Mouse (Mus musculus) CH12.LX (cell line): ENCODE data around the gene Dlg2. TPM values are rescaled to one million over a fixed set of nuclear protein-coding genes. Genes with fewer than 3 reads are reported as not detected.

Source experiments
- DNase-seq: peaks from one replicate; pipeline ENCODE4 v3.0.0-alpha.2; 2013; ENCODE audit errors: extremely low read depth
- H3K27ac ChIP-seq: 2 replicates; pipeline ENCODE4 v1.5.1; 2012; ENCODE audit warnings: low read depth, mild to moderate bottlenecking, control low read depth, moderate library complexity; ENCODE audit not compliant: insufficient read depth
- H3K27me3 ChIP-seq: replicated peaks from 2 replicates; pipeline ENCODE3; 2012; ENCODE audit warnings: inconsistent platforms
- H3K36me3 ChIP-seq, 2 experiments: replicated peaks in 1 of 2; 2 replicates each; pipeline versions ENCODE3 to v1.6.1; 2012; ENCODE audit warnings: inconsistent platforms in 1 of 2, low read length in 1 of 2, mild to moderate bottlenecking in 1 of 2, mixed read lengths in 1 of 2, moderate library complexity in 1 of 2; ENCODE audit not compliant: control insufficient read depth in 1 of 2, insufficient read depth in 1 of 2
- H3K4me1 ChIP-seq, 2 experiments: 2 replicates each; pipeline ENCODE4 v1.6.1; 2012; ENCODE audit warnings: inconsistent platforms in 1 of 2, moderate library complexity in 1 of 2; ENCODE audit not compliant: insufficient read depth in 2 of 2, control insufficient read depth in 1 of 2
- H3K4me2 ChIP-seq: 2 replicates; pipeline ENCODE4 v1.6.1; 2012; ENCODE audit warnings: low read depth, mild to moderate bottlenecking, control low read depth; ENCODE audit not compliant: poor library complexity, insufficient read depth, severe bottlenecking
- H3K4me3 ChIP-seq, 3 experiments: fragments of 150-350 bp in 1 of 3; sonication (generic) in 1 of 3; replicated peaks in 1 of 3; 2 replicates each; pipeline versions ENCODE3 to v1.5.1; 2011 to 2012; ENCODE audit warnings: low read depth in 2 of 3, low read length in 2 of 3, mild to moderate bottlenecking in 2 of 3, moderate library complexity in 2 of 3, control low read depth in 1 of 3, improper control_type of control experiment in 1 of 3, inconsistent platforms in 1 of 3, mixed read lengths in 1 of 3; ENCODE audit not compliant: poor library complexity in 1 of 3
- H3K79me2 ChIP-seq: replicated peaks from 2 replicates; pipeline ENCODE4 v1.6.1; 2012; ENCODE audit warnings: mild to moderate bottlenecking, moderate library complexity; ENCODE audit not compliant: control insufficient read depth, poor library complexity, insufficient read depth, severe bottlenecking; ENCODE audit errors: extremely low read depth
- H3K9ac ChIP-seq: 2 replicates; pipeline ENCODE4 v1.6.1; 2012; ENCODE audit warnings: low read depth, mild to moderate bottlenecking, control low read depth, moderate library complexity; ENCODE audit not compliant: insufficient read depth
- H3K9me3 ChIP-seq: replicated peaks from 2 replicates; pipeline ENCODE3; 2012; ENCODE audit warnings: low read length, inconsistent platforms, mixed read lengths
- CHD1 ChIP-seq: IDR thresholded peaks from 2 replicates; pipeline ENCODE4 v1.6.1; 2012; ENCODE audit warnings: low read depth, low read length, improper control_type of control experiment, inconsistent platforms
- CTCF ChIP-seq, 2 experiments: IDR thresholded peaks in 1 of 2; conservative IDR thresholded peaks in 1 of 2; 2 replicates each; pipeline ENCODE4 v1.5.1; 2011 to 2012; ENCODE audit warnings: low read depth in 2 of 2, low read length in 2 of 2, improper control_type of control experiment in 1 of 2, inconsistent platforms in 1 of 2, mild to moderate bottlenecking in 1 of 2, moderate library complexity in 1 of 2
- ELF1 ChIP-seq: IDR thresholded peaks from 2 replicates; pipeline ENCODE4 v1.6.1; 2014; ENCODE audit warnings: low read depth, mild to moderate bottlenecking, inconsistent platforms, low read length, improper control_type of control experiment
- GABPA ChIP-seq: IDR thresholded peaks from 2 replicates; pipeline ENCODE4 v1.6.1; 2012; ENCODE audit warnings: low read depth, low read length, improper control_type of control experiment, inconsistent platforms; ENCODE audit not compliant: insufficient replicate concordance
- IRF4 ChIP-seq: IDR thresholded peaks from 2 replicates; pipeline ENCODE4 v1.6.1; 2014; ENCODE audit warnings: low read depth, mild to moderate bottlenecking, inconsistent platforms, low read length, improper control_type of control experiment
- JUND ChIP-seq: conservative IDR thresholded peaks from 2 replicates; pipeline ENCODE4 v1.6.1; 2011; ENCODE audit warnings: low read depth, low read length, improper control_type of control experiment
- MAFK ChIP-seq: IDR thresholded peaks from 2 replicates; pipeline ENCODE4 v1.6.1; 2011; ENCODE audit warnings: low read length, improper control_type of control experiment; ENCODE audit not compliant: insufficient replicate concordance
- MAX ChIP-seq: IDR thresholded peaks from 2 replicates; pipeline ENCODE4 v1.6.1; 2011; ENCODE audit warnings: low read length, improper control_type of control experiment
- MXI1 ChIP-seq: IDR thresholded peaks from 2 replicates; pipeline ENCODE4 v1.6.1; 2011; ENCODE audit warnings: mild to moderate bottlenecking, low read depth, low read length, improper control_type of control experiment
- NRF1 ChIP-seq: IDR thresholded peaks from 2 replicates; pipeline ENCODE4 v1.6.1; 2014; ENCODE audit warnings: low read depth, mild to moderate bottlenecking, inconsistent platforms, low read length, improper control_type of control experiment, moderate library complexity
- POLR2A ChIP-seq: IDR thresholded peaks from 2 replicates; pipeline ENCODE4 v1.6.1; 2011; ENCODE audit warnings: low read depth, mild to moderate bottlenecking, improper control_type of control experiment, low read length
- POLR2AphosphoS2 ChIP-seq: IDR thresholded peaks from 2 replicates; pipeline ENCODE4 v1.6.1; 2011; ENCODE audit warnings: low read depth, low read length, improper control_type of control experiment
- RCOR1 ChIP-seq: conservative IDR thresholded peaks from 2 replicates; pipeline ENCODE4 v1.6.1; 2012; ENCODE audit warnings: low read depth, mild to moderate bottlenecking, inconsistent platforms, low read length, improper control_type of control experiment
- SIN3A ChIP-seq: IDR thresholded peaks from 2 replicates; pipeline ENCODE4 v1.6.1; 2012; ENCODE audit warnings: low read length, improper control_type of control experiment, inconsistent platforms
- USF1 ChIP-seq: IDR thresholded peaks from 2 replicates; pipeline ENCODE4 v1.6.1; 2014; ENCODE audit warnings: low read depth, mild to moderate bottlenecking, inconsistent platforms, low read length, improper control_type of control experiment
- USF2 ChIP-seq: conservative IDR thresholded peaks from 2 replicates; pipeline ENCODE4 v1.6.1; 2011; ENCODE audit warnings: low read depth, low read length, improper control_type of control experiment
- ZKSCAN1 ChIP-seq: IDR thresholded peaks from 2 replicates; pipeline ENCODE4 v1.6.1; 2012; ENCODE audit warnings: low read depth, inconsistent platforms, low read length, improper control_type of control experiment, borderline replicate concordance
- ZMIZ1 ChIP-seq: IDR thresholded peaks from 2 replicates; pipeline ENCODE4 v1.6.1; 2012; ENCODE audit warnings: low read depth, mild to moderate bottlenecking, inconsistent platforms, low read length, improper control_type of control experiment
- dilution Hi-C: fragments of 300-500 bp; cut with MboI; formaldehyde crosslinking; loops from 2 replicates; pipeline ENCODE4 v1.14.3; 2020; ENCODE audit warnings: low sequenced_read_pairs; ENCODE audit not compliant: extremely low pct_unique_long_range_greater_than_20kb, extremely low pct_ligation_motif_present
- in situ Hi-C: fragments of 300-500 bp; cut with MboI; formaldehyde crosslinking; loops from 3 replicates; pipeline ENCODE4 v1.14.3; 2019; ENCODE audit warnings: low sequenced_read_pairs, low pct_ligation_motif_present, low pct_unique_long_range_greater_than_20kb, mixed read lengths
- polyA plus RNA-seq: library from polyadenylated mRNA; unstranded; fragments of >175 nt; gene quantifications from 2 replicates; pipeline ENCODE4 v1.2.1, GENCODE M21; 2012; ENCODE audit warnings: low read depth; ENCODE audit not compliant: insufficient read length
- total RNA-seq, 2 experiments: library from RNA; depleted of rRNA; stranded (reverse); fragments of 300-350 nt in 1 of 2; fragments of >200 nt in 1 of 2; gene quantifications; 2 replicates each; pipeline ENCODE4 v1.2.3; 2012 to 2014

Gene Dlg2
- total and polyA plus RNA-seq, 3 experiments, result 0.36 TPM; not detected in 2

DNA sequence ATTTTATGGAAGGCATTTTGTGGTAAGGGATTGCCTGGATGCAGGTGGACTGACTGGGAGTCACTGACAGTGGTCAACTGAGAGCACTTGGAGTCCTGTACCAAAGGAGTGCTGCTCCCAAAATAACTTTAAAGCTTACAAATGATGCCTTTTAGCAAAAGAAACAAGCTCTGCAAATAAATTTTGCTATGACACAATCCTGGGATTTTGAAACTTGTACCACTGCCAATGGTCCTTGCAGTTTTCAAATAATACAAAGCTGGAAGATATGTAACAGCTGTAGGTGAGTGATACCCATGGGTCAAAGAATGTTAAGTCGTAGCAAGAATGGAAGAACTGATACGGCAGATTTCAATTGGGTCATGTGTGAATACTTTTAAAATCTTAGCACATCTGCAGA lies 1380.5 kb downstream of the Dlg2 start:
- DNase-seq, result no peak
- dilution Hi-C loops, result no loop called here
- no peak overlapping the region for H3K4me3 ChIP-seq
- H3K9ac ChIP-seq, result no peak overlapping the region
- H3K27ac ChIP-seq, result no peak overlapping the region
- no peaks in the 10 kb centered on the region for H3K27me3 ChIP-seq
- no peaks in the 10 kb centered on the region for H3K36me3 ChIP-seq
- in situ Hi-C loops, result no loop called here
- TF ChIP-seq ZMIZ1 (no peak), USF1 (no peak), POLR2A (no peak)
- no peaks in the 10 kb centered on the region for H3K9me3 ChIP-seq
- H3K4me2 ChIP-seq, result no peak overlapping the region
- H3K4me1 ChIP-seq, result no peaks in the 10 kb centered on the region
- no peaks in the 10 kb centered on the region for H3K79me2 ChIP-seq

DNA sequence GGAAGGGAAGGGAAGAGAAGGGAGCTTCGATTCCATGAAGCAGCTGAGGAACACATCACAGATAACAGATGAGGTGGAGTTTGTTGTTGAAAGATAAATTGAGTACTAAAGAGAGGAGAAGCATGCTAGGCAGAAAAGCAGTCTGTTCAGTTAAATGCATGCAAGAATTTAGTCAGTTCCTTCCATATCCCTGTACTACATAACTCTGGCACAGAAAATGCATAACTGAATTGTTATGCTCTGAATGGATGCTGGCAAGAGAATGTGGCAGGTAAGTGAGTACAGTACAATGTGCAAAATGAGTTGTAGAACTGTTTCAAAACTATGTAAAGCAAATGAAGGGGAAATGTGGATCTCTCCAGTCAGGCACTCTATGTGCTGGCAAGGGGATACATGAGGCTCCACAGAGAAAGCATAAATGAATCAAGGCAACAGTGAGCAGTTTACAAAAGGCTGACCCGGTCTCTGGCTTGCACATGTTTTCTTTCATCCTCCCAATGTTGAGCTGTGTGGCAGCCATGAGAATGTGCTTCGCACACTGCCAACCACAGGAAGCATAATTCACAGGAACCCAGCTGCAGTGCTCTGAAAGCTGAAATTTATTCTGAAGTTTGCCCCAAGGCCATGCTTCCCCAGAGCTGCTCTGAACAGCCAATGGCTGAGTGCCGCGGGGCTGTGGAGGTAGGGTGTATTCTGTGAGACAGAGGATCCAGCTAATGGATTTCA lies 1386.5 kb downstream of the Dlg2 start:
- no peaks in the 10 kb centered on the region for H3K4me1 ChIP-seq
- no peak for DNase-seq
- no peaks in the 10 kb centered on the region for H3K79me2 ChIP-seq
- H3K9ac ChIP-seq, result no peak overlapping the region
- no peak overlapping the region for H3K4me2 ChIP-seq
- dilution Hi-C loops (no loop called here), in situ Hi-C loops (no loop called here)
- H3K4me3 ChIP-seq, result no peak overlapping the region
- no peaks in the 10 kb centered on the region for H3K36me3 ChIP-seq
- H3K27me3 ChIP-seq, result no peaks in the 10 kb centered on the region
- no peaks in the 10 kb centered on the region for H3K9me3 ChIP-seq
- no peak overlapping the region for H3K27ac ChIP-seq
- TF ChIP-seq CTCF (conservative IDR thresholded peaks at IDR 0.05 in 1 of 2, IDR thresholded peaks at IDR 0.05 in 1 of 2; ENCODE audit: low read depth in 2 of 2, low read length in 2 of 2) (no peak), USF1 (no peak), ELF1 (no peak), SIN3A (no peak), POLR2AphosphoS2 (no peak), USF2 (no peak), ZKSCAN1 (no peak), JUND (no peak), MAX (no peak), MAFK (no peak), CHD1 (no peak), NRF1 (no peak), RCOR1 (no peak), POLR2A (no peak), MXI1 (no peak), GABPA (no peak), IRF4 (no peak)
